Mouse (Mus musculus) adipose tissue, adult 10 weeks (tissue): ENCODE results near the gene Tcp11x2. TPM values are rescaled to one million over a fixed set of nuclear protein-coding genes. Genes with fewer than 3 reads are reported as not detected.

ENCODE experiments used
- polyA plus RNA-seq: library from polyadenylated mRNA; stranded (reverse); fragments of 350-450 nt; fragmentation: Illumina TruSeq; extraction: RNeasy Lipid Tissue Mini Kit (QIAGEN cat#74804); gene quantifications from one replicate; pipeline ENCODE4 v1.2.3, GENCODE M21; 2014; ENCODE audit warnings: low read depth, low replicate concordance

The Tcp11x2 gene
- 1.1 TPM for polyA plus RNA-seq

GRCm38 (mm10) chrX:135693633-135694032 is at the start of gene Tcp11x2:
Gene Tcp11x2, minus strand, starts transcription at chrX:135693790.

DNA sequence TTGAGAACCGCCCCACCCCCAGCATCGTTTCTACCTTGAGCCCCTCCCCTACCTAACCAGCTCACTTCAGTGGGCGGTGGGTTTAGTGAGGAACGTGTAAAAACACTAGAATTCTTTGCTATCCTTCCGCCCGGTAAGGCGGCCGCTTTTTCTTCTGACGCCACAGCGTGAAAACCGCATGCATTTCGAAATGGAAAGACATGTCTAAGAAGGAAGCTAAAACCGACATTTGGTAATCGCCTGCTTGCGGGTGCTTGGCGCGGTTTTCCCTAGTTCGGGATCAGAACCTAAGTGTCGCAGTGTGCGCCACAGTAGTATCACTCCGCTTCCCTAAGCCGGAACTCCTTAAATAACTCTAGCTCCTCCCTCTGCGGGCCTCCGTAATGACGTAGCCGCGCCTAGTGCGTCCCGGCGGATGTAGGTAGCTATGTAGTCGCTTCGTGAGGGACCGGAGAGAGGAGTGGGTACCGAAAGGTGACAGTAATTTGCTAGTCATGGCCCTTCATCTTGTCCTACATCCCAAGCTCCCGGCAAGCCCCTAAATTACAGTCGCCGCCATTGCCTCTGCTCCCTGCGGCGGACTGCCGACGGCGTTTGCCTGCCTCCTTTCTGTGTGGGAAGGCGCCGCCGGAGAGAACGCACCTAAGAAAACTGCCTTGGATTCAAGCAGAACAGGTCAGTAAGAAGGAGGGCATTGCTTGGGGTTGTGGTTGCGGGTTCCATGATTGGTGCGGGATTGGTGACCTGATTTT is 48.9 kb upstream of the Tcp11x2 start, which contains the start of the genes Armcx5 and Gprasp1:
Gene Armcx5, plus strand, starts transcription at position 430 of the 752 bp plus-strand sequence.
Gene Gprasp1, plus strand, starts transcription at position 430 of the 752 bp plus-strand sequence.

DNA sequence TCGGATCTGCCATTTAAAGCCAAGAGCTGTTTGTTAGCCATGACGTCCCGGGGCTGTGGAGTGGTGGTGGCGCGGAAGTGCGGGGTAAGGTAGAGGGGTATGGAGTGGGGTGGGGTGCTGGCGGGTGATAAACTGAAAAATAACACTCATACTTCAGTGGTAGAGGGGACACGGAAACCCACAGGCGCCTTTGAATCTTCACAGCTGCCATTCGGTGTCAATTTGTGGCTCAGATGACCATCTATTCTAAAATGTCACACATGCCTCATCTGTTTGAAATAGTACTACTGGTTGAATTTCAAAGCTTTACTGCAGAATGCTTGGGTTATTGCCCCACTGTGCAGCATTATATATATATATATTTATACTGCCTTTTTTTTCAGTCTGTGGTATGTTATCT is 31.6 kb upstream of the Tcp11x2 start, which contains the start of gene Tmsb15a:
Gene Tmsb15a, minus strand, starts transcription at position 101 of the 400 bp plus-strand sequence.

GRCm38 (mm10) chrX:135627605-135628004 is 66.0 kb downstream of the Tcp11x2 start, which contains the start of gene Prame:
Gene Prame, minus strand, starts transcription at chrX:135627705.

Other genes starting within 250 kb of the Tcp11x2 start
- not detected for gene AV320801, start 199.2 kb downstream of the Tcp11x2 start, polyA plus RNA-seq
- gene Nxf7, start 95.0 kb downstream of the Tcp11x2 start, polyA plus RNA-seq: 0.20 TPM
- gene Prame, start 66.1 kb downstream of the Tcp11x2 start, polyA plus RNA-seq: 0.22 TPM
- gene Tmsb15a, start 31.5 kb upstream of the Tcp11x2 start, polyA plus RNA-seq: 5.8 TPM
- 10.9 TPM for gene Armcx5, start 48.9 kb upstream of the Tcp11x2 start, polyA plus RNA-seq
- gene Gprasp1, start 48.9 kb upstream of the Tcp11x2 start, polyA plus RNA-seq: 33.4 TPM
- gene Bhlhb9, start 103.8 kb upstream of the Tcp11x2 start, polyA plus RNA-seq: 20.1 TPM
- gene Gprasp2, start 145.2 kb upstream of the Tcp11x2 start, polyA plus RNA-seq: 17.6 TPM